Mouse (Mus musculus): ENCODE results near the gene Defb29.
A peak's percentile ranks its signal among the peaks of the same experiment; 100 is the strongest.

Defb29 gene

DNA sequence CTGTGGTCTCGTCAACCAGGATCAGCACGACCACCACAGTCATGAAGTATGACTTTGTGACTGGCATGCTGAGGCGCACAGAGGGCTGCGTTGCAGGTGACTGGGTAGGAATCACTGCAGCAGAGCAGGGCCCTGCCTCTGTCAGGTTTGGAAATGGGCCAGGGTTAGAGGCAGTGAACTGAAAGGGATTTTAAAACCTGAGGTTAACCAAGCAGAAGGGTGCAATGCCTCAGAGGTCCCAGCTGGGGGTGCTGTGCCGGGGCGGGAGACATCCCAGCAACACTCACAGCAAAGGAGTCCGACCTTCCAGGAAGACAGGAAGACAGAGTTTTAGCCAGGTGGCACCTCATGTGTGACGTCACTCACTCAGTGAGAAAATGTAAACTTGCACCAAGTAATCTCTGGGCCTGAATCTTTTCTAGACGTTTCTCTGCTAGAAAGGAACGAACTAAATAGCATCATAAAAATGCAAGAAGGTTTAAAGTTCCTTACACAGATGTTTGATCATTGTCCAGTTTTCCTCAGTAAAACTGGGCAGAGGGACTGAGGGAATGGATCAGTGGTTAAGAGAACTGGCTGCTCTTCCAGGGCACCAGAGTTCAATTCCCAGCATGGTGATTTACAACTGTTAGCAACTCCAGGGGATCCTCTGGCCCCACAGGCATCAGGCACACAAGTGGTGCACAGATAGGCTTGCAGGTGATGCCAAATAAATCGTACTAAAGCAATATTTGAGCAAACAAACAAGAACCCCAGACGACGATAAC lies at the start of gene Defb29:
TSS of gene Defb29 (minus strand) at position 155 of the 767 bp plus-strand sequence.
- DNase-seq (ENCODE audit: low read depth): peak; percentile 8

- no peak for DNase-seq (ENCODE audit: low read depth)
These were observed 49.1 kb upstream of the Defb29 start for GRCm38 (mm10) chr2:152589021-152589420.

GRCm38 (mm10) chr2:152588450-152588849 lies 48.6 kb upstream of the Defb29 start:
- DNase-seq (ENCODE audit: low read depth): no peak

- DNase-seq (ENCODE audit: low read depth): peak; percentile 50
These were observed 47.1 kb upstream of the Defb29 start for GRCm38 (mm10) chr2:152586926-152587560.

DNA sequence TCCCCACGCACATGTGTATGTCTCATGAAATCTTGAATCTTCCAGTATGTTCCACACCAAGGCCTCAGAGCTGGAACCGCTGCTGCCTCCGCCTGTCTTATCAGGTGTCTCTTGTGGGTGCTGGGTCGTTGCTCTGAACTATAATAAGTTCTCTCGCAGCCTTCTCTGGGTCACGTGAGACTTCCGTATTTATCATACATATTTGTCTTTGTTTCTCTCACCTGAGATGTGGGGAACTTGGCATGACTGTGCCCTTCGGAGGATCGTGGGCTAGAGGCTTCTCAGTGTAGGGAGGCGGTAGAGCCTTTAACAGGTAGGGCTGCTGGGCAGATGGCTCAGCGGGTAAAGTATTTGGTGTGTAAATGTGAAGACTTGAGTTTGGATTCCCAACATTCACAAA lies 40.7 kb upstream of the Defb29 start:
- DNase-seq (ENCODE audit: low read depth): no peak

DNA sequence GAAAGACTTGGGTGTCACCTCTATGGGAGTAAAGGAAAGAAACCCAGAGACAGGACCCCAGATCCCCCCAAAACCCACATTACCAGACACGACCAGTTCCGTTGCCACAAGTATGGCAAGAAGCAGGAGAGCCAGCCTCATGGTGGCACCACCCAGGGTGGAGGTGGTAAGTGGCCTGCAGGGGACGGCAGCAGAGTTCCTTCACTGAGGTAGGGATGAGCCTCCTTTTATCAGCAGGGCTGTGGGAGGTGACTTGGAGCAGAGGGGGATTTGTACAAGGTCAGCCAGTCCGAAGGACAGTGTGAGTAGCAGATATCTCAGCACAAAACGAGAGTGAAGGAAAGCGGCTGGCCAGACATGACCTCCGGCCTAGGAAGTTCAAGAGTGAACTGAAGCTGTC lies 40.2 kb upstream of the Defb29 start, which contains the start of gene Defb19:
TSS of gene Defb19 (minus strand) at position 206 of the 400 bp plus-strand sequence.
- DNase-seq (ENCODE audit: low read depth): no peak

DNA sequence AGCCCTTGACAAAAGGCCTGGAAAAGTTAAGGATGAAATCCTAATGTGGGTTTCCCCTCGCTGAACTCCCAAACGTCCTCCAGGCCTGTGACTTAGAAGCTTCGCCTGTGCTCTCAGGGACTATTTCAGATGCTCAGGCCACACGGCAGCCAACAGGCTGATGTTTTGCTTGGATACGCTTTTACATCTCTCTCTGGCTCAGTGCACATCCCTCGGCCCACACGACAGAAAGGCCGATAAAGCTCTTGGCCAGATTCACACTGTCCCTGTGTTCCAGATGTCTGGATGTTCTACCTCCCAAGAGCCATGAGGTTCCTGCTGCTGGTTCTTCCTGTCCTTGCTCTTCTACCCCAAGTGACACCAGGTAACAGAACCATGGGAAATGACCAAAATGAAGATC lies 33.6 kb upstream of the Defb29 start:
- DNase-seq (ENCODE audit: low read depth): no peak

- peak; percentile 22 for DNase-seq (ENCODE audit: low read depth)
These were observed 32.4 kb upstream of the Defb29 start, which contains the start of gene Defb21 for GRCm38 (mm10) chr2:152572114-152572794. Defb21 (plus strand) TSS chr2:152572744.

GRCm38 (mm10) chr2:152570313-152570712 lies 30.4 kb upstream of the Defb29 start:
- DNase-seq (ENCODE audit: low read depth): no peak

GRCm38 (mm10) chr2:152569881-152570280 lies 30.0 kb upstream of the Defb29 start:
- no peak for DNase-seq (ENCODE audit: low read depth)

- no peak for DNase-seq (ENCODE audit: low read depth)
These were observed 29.1 kb upstream of the Defb29 start, which contains the start of gene Gm17416 for GRCm38 (mm10) chr2:152569038-152569437. Gm17416 (plus strand) TSS chr2:152569338.

DNA sequence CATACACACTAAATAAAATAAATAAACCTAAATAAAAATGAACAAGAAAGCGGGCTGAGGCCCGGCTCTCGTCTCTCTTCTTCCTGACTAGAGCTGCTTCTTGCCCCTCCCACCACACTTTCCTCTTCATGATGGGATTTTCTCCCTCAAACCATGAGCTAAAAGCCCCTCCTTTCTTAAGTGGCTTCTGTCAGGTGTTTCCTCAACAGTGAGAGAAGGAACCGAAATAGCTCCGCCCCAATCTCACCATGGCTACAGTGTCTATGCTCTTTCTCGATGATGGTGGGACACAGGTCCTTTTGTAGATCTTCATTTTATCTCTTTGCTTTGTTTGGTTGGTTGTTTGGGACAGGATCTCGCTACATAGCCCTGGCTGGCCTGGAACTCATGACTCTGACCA lies 16.8 kb upstream of the Defb29 start:
- no peak for DNase-seq (ENCODE audit: low read depth)

- peak; percentile 85 for DNase-seq (ENCODE audit: low read depth)
These were observed 14.0 kb upstream of the Defb29 start for GRCm38 (mm10) chr2:152553774-152554423.

DNA sequence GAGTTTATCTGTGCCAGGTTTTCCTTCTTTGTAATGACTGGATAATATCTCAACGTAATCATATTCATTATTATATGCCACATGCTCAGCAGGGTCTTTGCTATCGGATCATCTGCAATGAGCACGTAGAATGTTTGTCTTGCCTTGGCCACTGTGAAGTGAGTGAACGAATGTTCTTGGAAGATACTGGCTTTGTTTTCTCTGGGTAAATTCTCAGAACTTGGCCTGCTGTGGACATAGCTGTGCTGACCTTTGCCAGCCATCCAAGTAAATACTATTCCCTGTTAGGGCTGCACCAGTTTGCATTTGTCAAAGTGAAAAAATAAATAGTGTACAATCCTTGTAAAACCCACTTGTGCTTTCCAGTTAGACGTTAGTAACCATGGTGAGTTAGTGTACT lies 8.2 kb upstream of the Defb29 start:
- DNase-seq (ENCODE audit: low read depth): no peak

DNA sequence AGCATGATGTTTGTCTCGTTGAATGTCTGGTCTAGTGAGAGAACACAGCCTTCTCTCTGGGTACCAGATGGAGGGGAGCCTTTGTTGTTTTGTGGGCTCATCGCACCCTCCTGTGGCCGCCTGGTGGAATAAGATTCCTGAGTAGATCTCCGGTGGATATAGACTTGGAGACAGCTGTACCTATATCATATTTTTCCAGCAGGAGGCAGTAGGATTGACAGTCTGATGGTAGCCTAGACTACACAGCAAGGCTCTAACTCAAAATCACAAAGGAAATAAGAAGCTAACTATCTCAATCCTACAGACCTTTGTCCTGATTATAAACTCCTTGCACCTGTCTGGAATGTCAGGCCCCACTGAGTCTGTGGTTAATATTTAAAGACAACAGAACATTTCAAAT lies 4.8 kb upstream of the Defb29 start:
- peak; percentile 68 for DNase-seq (ENCODE audit: low read depth)

DNA sequence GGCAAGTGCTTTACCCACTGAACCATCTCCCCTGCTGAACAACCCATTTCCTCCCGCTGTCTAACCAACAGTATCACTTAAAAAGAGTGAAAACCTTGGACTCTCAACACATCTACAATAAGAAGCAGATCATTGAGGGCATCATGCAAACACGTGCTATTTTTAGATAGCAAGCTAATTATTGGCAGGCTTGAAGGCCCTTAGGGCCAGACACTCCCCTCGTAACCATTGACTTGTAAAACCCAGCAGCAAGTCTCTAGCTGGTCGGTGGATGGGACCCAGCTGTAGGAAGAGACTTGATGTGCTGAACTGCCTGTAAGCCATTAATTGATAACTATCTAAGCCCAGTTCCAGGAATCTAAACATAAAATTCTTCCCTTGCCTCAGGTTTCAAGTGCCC lies 3.6 kb upstream of the Defb29 start:
- DNase-seq (ENCODE audit: low read depth): no peak

- DNase-seq (ENCODE audit: low read depth): no peak
These were observed 3.0 kb upstream of the Defb29 start for GRCm38 (mm10) chr2:152542897-152543296.

DNA sequence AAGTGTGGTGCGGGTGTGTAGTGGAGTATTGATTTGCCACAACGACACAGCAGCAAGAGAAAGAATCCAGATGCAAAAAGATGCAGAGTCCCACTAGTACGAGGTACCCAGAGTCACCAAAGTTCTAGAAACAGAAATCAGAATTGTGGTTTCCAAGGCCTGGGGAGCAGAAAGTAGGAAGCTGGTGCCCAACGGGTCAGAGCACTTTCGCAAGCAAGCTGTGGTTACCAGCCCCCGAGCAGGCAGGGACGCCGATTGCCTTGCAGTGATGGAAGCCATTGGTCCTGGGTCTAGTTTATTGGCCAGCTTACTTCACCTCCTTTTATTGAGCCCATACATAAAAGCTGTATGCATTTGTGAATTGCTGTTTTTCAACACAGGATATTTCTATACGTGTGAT lies 2.1 kb upstream of the Defb29 start:
- no peak for DNase-seq (ENCODE audit: low read depth)

GRCm38 (mm10) chr2:152517981-152518380 lies 21.9 kb downstream of the Defb29 start, which contains the start of gene Defb28:
Defb28 (plus strand) TSS chr2:152518255.
- DNase-seq (ENCODE audit: low read depth): peak; percentile 5

- DNase-seq (ENCODE audit: low read depth): no peak
These were observed 23.8 kb downstream of the Defb29 start for GRCm38 (mm10) chr2:152516084-152516483.

GRCm38 (mm10) chr2:152511592-152511991 lies 28.3 kb downstream of the Defb29 start, which contains the start of gene Defb26:
Defb26 (minus strand) TSS chr2:152511692.
- DNase-seq (ENCODE audit: low read depth): no peak

DNA sequence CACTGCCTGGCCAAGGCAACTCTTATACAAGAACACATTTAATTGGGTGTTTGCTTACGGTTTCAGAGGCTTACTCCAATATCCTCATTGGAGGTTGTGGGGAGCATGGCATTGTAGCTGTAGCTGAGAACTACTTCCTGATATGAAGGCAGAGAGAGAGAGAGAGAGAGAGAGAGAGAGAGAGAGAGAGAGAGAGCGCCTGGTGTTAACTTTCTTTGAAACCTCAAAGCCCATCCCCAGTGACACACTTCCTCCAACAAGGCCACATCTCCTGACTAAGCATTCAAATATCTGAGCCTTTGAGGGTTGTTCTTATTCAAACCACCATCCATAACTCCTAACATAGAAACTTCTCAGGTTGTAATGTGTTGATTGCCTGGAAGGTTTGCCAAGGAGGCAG lies 35.9 kb downstream of the Defb29 start:
- no peak for DNase-seq (ENCODE audit: low read depth)

All from NIH3T3 (cell line).